Mouse (Mus musculus) cerebellum, adult 9-11 months (tissue): Measurements from ENCODE around the gene Oser1.
"Not testable (repeated sequence)": the region's sequence is repeated elsewhere in the genome, so short reads cannot be mapped to it uniquely, and the experiment has no call there.

Source experiments
- DNase-seq: peaks from one replicate; pipeline ENCODE4 v3.0.0; 2022

The Oser1 gene

DNA sequence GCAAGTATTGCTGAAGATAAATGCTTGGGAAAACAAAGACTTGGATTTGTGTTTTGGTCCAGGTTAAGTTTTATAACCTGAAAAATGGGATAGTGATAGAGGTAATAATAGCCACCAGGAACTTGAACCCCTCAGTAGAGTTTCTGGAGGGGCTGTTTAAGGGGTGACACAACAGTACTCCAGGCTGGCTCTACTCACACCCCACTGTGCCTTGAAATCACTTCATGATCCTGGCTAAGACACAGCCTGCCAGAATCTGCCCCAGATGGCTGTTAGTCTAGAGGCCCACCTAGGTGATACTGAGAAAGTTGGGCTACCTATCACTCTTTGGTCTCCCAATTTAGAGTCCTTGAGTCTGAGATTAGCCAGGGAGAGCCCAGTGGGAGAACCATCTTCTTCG is 15.0 kb upstream of the Oser1 start:
- no peak for DNase-seq

DNA sequence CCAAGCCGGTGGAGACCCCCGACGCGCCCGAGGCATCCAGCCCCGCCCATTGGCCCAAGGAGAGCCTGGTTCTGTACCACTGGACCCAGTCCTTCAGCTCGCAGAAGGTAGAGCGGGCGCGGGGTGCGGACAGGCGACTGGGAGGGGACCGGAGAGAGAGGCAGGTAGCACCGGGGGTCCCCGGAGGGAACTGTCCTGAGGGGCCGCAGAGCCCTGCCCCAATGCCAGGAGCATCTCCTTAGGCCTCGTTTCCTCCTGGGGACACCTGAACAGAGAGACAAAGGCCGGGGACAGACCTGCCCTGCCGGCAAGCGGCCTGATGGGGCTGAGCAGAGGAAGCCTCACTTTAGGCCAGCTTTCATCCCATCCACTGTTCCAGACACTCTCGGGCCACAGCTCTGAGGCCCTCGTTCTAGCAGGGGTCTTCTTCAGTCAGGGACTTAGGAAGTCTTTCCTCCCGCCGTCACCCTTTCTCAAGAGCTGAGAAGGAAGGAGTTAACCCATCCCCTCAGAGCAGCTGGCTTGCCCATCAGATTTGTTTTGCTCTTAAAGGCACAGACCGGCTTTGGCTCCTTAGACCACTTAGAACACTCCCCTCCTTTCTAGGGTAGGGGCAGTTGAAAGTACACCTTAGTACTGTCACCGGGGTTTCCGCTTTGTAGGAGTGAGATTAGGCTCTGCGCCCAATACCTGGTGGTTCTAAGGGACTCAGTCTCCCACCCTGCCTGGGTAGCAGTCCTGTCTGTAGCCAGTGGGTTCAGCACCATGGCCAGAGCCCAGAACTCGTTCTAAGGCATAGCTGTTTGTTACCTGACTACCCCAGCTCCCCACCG is 14.3 kb upstream of the Oser1 start:
- no peak for DNase-seq

DNA sequence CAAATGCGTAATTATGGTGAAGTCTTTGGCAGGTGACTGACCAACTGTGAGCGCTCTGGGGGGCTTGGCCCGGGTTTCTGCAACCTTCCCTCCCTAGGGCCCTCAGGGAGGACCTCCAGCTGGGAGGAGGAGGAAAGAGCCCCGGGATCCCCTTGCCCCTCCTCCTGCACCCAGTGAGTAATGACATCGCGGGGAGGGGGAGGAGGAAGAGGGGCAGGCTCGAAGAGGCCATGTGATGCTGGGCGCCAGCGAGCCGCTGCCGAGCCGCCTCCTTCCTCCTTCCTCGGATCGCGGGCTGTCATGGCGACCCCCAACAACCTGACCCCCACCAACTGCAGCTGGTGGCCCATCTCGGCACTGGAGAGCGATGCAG is 13.7 kb upstream of the Oser1 start, which contains the start of gene Gdap1l1:
Gdap1l1 (plus strand) TSS at position 231 of the 373 bp plus-strand sequence.
- DNase-seq = peak; percentile 89

DNA sequence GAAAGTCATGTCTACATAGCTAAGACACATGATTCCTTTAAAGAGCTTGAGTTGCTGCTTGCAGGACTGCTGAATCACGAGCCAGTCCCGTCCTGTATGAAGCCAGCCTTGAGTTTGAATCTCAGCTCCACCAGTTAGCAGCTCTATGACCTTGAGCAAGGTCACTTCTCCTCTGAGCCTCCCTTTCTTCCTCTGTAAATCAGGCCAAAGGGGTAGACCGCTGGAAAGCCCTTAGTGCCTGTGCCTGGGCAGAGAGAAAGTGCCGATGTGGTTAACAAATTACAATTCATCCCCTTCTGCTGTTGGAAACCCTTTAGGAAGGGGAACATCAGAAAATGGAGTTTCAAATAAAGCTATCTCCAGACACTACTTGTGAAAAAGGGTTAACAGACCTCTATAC is 13.3 kb upstream of the Oser1 start:
- DNase-seq = peak; percentile 57

DNA sequence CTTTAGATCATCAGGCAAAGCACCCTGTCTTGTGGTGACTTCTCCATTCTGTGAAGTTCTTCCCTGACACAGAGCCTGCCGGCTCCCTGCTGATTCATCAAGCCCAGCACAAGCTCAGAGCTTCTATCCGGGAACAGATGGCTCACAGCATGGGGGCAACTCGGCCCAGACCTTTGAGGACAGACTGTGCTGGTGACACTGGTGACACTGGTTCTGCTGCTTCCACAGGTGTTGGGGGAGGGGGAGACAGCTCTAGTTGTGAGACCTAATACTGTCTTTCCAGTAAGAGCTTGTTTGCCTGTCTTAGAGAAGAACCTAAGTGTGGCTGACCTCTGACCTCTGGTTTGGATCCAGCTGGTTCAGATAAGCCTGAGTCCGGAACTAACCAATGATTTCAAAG is 9.5 kb upstream of the Oser1 start:
- peak; percentile 97 for DNase-seq

DNA sequence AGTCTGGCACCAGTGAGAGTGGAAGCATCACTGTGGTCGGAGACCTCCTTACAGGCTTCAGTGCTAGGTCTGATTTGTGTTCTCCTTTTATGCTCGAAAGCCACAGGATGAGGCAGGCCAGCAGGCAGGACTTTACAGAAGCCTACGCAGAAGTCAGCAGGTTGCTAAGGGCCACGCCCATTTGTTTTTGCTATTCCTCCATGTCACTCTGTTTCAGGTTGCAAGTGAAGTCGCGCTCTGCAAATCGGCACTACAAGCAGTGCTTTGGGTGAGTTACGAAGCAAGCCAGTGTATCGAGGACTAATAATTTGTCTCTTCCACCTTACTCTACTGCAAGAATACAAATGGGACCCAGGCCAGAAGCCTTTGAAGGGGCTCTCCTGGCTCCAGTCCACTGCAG is 6.8 kb upstream of the Oser1 start:
- no peak for DNase-seq

DNA sequence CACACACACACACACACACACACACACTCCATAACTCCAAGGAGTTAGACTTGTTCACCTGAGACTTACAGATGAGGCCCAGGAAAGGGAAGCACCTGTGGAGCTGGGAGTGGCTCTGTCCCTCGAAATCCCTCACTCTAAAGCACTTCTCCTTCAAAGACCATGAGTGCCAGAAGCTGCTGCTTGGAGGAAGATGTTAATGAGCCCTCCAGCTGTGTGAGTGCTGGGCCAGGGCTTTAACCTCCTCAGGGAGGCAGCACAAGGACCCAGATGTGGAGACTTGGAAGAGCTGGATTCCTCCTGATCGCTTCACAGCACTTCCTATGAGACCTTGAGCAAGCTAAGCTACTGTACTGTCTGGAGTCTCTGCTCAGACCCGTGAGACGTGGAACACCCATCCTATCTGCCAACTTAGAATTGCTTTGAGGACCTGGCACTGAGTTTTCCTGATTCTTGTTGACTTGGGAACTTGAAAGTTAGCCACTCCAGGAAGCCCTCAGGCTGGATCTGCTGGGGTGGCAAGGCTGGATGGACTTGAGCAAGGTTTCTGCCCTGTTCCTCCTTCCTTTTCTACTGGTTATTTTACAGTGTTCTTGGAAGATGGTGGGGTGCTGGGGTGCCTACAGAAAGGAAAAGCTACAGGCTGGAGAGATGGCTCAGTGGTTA is 4.0 kb upstream of the Oser1 start:
- no peak for DNase-seq

DNA sequence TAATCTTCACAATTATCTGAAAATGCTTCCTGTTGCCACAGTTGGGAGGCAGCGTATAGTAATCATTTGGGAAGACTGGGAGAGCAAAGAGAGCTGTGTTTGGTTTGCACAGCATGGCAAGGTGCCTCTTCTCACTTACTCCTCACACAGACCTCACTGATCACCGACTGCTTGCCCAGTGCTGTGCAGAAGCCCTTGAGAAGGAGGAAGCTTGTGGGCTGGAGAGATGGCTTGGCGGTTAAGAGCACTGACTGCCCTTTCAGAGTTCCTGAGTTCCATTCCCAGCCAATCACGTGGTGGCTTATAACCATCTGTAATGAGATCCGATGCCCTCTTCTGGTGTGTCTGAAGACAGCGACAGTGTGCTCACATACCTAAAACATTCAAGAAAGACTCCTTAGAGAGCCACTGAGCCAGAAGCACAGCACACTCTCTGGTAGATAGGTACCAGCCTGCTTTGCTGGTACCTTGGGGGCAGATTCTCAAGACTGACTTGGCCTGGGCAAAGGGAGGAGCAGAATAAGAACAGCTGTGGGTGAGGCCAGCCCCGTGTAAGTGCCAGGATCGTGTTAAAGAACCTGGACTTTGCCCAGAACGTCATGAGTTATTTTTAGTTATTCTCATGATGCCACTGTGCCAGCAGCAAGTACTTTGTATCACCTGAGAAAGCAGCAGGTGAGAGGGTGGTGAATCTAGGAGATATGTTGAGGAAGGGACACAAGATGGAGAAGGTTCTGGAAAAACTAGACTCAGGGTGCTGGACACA is 1.4 kb downstream of the Oser1 start:
- no peak for DNase-seq

DNA sequence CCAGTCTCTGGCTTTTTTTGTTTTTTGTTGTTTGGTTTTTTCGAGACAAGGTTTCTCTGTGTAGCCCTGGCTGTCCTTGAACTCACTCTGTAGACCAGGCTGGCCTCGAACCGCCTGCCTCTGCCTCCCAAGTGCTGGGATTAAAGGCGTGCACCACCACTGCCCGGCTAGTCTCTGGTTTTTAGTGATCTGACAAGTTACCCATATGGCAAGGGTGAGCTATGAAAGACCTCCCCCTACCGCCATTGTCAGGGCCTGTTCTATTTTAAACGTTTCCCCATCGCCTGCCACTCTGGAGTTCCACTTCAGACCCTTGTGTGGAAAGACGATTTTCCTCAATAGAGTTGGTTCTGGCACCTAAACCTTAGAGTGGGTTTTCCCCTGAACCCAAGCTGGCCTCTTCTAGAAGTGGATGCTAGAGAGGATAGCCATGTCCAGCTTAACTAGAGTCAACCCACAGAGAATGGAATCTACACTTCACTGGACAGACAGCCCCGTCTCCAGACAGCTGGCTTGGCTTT is 4.1 kb downstream of the Oser1 start:
- DNase-seq = no peak

DNA sequence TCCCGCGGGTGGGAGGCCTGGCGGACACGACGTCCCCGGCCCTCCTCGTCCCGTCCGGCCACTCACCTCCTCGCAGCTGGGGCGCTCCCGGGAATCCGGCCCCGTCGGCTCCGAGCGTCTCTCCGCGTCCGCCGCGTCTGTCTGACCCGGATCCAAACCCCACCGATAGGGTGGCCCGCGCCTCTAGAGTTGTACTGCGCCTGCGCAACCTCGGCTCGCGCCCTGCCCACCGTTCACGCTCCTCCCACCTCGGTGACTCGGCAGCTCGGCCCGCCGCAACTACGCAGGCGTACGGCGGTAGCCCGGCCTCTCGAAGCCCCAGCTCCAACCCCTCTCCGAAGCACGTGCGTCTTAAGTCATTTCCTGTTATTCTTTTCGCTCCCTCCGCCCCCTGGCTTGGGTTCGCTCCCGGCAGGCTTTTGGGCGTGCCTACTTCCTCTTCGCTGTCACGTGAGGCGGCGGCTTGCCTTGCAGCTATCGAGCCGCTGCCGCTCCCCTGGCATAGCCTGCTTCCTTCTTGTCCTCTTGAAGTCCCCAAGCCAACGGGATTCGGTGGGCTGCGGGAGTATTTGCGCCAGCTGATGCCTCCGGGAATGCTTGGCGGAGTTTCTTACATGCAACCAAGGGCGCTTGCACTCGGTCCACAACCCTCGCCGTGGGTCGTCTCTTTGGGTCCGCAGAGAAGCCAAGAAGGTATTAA is 5.0 kb downstream of the Oser1 start:
- DNase-seq = peak; percentile 100

DNA sequence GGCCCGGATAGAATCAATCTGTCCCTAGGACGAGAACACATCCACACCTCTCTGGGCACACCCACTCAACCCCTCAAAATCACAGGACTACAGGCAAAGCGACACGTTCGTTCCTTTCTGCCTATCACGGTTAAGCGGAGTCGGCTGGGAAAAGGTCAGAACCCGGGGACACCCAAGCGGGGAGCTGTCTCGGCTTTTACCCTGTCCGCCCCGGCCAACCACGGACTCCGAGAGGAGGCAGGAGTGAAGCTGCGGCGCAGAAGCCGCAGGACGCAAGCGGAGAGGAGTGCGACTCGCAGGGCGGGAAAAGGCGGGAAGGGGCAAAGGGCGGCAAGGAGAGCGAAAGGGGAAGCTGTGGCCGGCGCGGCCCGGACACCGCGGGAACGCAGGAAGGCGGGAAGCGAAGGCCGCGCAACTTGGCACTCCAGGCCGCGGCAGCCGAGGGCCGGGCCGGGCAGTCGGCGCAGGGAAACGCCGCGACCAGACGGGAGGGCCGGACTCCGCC is 5.6 kb downstream of the Oser1 start:
- DNase-seq = no peak

DNA sequence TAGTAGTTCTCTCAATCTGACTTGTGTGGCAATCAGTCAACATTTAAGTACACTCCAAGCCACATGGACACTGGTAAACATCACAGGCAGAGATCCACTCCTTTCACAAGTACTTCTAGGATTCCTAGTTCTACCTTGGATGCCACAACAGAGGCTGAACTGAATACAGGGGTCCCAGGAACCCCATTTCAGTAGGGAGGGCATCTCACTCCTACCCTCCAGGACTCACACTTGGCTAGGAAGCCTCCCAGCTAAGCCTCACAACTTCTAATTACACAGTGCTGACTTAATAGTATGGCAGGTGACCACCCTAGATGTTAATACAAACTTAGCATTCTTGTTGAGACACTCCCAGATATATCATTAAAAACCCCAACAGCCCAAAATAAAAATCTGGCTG is 6.7 kb downstream of the Oser1 start:
- DNase-seq = no peak

DNA sequence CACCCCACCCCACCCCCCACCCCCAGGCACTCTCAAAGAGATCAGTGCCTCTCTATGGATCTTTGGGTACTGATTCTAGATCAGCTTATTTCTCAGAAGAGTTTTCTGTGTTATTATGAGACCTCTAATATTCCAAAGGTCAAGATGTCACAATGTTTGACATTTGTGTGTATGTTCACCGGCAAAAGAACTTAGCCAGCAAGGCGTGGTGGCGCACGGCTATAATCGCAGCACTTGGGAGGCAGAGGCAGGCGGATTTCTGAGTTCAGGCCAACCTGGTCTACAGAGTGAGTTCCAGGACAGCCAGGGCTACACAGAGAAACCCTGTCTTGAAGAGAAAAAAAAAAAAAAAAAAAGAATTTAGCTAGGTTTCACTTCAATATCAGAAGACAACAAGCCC is 7.5 kb downstream of the Oser1 start:
- no peak for DNase-seq

DNA sequence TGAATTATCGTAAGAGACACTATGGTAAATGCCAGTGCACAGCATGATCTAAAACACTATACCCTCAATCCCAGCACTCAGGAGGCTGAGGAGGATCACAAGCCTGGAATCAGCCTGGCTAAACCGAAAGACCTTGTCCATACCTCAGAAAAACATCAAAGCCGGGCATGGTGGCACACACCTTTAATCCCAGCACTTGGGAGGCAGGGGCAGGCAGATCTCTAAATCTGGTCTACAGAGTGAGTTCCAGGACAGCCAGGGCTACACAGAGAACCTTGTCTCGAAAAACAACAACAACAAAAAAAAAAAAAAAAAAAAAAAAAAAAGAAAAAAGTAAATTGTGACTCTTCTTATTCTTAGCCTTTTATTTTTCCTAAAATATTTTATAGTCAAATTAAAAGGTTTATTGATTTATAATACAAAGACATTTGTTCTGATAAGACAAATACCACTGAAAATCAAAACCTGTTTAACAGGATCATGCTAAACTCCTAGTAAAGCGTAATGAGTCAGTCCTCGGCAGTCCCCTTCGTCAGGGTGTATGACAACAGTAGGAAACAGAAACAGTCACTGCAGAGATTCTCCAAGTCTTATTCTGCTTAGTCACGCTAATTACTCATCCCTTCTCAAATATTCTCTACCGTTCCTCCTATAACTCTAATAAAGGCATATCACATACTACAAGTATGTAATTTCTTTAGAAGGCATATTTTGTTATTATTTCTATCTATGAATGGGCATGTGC is 11.5 kb downstream of the Oser1 start:
- no peak for DNase-seq

DNA sequence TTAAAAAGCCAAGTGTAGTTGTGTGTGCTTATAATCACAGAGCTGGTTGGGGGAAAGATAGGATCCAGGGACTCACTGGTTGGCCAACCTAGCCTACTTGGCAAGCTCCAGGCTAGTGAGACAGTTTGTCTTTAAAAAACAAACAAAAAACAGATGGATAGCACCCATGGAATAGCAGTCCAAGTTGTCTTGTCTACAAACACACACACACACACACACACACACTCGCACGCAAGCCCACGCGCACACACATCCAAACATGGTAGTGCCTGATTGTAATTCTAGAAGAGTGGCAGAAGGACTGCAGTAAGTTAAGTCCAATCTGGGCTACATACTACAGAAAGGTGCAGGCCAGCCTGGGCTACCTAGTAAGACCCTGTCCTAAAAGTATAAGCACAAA is 12.1 kb downstream of the Oser1 start:
- DNase-seq = no peak

DNA sequence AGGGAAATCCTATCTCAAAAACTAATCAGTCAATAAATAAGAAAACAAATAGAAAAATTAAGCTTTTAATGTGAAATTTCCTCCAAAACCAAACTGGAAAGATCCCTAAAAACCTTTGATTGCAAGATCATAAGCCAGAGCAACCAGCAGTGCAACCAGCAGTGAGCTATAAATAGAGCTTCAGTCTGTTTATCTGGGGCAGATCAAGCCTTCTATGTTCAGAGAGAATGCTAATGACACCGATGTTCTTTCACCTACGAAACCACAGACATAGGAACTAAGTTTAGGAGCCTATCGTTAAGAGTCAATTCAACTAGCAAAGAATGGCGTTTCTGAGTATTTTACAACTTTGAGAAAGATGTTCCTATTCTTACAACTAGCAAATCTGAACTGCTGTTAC is 12.7 kb downstream of the Oser1 start:
- no peak for DNase-seq

DNA sequence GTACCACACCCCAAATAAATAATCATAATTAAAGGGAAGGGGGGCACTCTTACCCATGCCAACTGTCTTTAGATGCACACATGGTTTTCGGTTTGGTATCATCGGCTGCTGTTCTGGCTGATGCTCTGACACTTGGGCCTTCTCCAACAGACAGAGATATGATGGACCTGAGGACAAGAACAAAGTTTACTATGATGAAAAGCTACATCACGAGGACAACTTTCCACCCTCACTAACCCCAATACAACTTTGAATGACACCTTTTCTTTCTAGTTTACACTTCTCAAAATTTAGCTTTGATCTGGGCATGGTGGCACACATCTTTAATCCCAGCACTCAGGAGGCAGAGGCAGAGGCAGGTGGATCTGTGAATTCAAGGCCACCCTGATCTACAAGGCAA is 13.2 kb downstream of the Oser1 start:
- DNase-seq = not testable (repeated sequence)

DNA sequence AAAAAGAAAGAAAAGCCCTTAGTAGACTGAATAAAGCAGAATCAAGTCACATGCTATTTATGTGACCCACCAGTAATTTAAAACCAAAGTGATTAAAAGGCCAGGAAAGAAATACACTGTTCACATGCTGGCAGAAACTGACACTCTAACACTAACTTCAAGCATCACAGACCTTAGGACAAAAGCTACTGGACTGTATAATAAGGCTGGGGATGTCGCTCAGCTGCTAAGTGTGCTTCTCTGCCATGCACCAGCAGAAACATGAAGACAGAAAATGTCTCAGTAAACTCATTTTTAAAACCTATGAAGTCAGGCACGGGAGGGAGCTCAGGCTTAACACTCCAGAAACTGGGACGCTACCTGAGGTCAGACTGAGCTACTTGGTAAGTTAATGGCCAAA is 14.3 kb downstream of the Oser1 start:
- no peak for DNase-seq

DNA sequence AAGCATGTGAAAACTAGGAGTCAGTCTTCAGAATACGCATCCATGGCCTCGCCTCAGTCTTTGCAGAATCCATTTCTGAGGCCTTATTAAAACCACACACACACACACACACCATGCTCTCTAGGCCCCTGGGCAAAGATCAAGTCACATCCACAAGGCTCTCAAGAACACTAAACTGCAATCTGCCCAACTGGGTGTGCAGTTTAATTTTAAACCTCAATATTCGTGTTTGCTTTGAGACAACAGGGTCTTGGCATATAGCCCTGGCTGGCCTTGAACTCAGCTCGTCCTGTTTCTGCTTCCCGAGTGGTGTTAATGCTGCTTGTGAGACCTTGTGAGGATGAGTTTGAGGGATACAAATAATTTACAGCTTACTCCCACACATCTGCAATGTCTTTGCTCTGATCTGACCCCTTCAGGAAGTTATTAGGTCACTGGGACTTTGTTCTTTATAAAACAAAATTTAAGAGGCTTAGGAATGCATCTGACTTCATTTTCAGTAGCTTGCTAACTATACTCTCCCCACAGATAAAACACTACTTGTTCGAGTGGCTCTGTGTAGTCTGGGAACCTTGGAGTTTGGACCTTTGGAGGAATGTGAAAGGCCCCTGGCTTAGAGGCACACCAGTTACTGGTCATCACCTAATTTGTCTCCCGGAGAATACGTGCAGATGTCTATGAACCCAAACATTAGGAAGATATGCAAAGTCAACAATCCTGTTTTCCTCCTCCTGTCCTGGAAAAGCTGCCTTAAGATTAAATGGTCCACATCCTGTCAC is 20.3 kb downstream of the Oser1 start:
- DNase-seq = no peak

DNA sequence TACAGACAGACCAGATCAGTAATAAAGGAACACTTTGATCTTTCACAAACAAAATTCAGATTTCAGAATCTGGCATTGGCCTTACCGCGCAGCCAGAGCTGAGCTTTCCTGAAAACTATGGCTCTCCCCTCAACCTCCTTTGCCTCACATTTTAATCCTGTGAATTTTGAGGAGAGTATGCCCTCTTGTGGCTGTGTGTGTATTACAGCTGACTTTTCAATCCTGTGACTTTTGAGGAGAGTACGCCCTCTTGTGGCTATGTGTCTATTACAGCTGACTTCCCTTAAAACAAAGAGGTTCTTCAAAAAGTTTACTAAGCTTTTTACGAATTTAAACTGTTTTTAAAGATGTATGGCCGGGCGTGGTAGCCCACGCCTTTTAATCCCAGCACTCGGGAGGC is 23.3 kb downstream of the Oser1 start:
- DNase-seq = peak; percentile 68

DNA sequence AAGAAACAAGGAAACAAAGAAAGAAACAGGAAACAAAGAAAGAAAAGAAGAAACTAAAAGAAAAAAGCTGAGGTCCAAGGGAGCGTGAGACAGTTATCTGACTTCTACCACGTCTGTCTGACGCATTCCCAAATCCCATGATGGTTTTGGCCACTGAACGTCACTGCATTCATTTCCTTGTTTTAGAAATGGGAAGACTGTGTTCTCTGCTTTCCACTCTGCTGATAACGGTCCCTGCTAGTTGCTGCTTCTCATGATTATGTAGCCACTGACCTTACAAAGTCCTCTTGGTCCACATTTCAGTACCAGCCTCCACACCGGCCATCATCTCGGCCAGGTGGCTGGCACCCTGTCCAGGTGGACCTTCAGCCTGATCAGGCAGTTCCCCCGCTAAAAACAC is 25.3 kb downstream of the Oser1 start:
- no peak for DNase-seq
